Mouse (Mus musculus) midbrain, embryonic 14.5 days (tissue): ENCODE measurements around the gene Gm13695. TPM values are rescaled to one million over a fixed set of nuclear protein-coding genes. Genes with fewer than 3 reads are reported as not detected.
"Not testable (repeated sequence)": the region's sequence is repeated elsewhere in the genome, so short reads cannot be mapped to it uniquely, and the experiment has no call there.

Experiments used
- ATAC-seq: fragments of 200-750 bp; cut with Nextera tagmentation; 2 replicates; pipeline ENCODE4 v1.8.0; 2017; ENCODE audit warnings: moderate number of reproducible peaks, moderate library complexity; ENCODE audit not compliant: low FRiP score, low TSS enrichment
- DNase-seq: peaks from one replicate; pipeline ENCODE4 v3.0.0-alpha.2; 2015
- H3K27ac ChIP-seq: fragments of 300-500 bp; sonication (generic); replicated peaks from 2 replicates; pipeline ENCODE4 v1.5.1; 2014; ENCODE audit warnings: mild to moderate bottlenecking, low read depth, low read length, moderate library complexity
- H3K27me3 ChIP-seq: fragments of 300-500 bp; sonication (generic); 2 replicates; pipeline ENCODE4 v1.6.1; 2014; ENCODE audit warnings: low read length, control low read depth, mixed read lengths; ENCODE audit not compliant: control insufficient read depth, insufficient read depth
- H3K36me3 ChIP-seq: fragments of 300-500 bp; sonication (generic); 2 replicates; pipeline ENCODE4 v1.6.1; 2014; ENCODE audit warnings: low read length, control low read depth; ENCODE audit not compliant: control insufficient read depth, insufficient read depth
- H3K4me1 ChIP-seq: fragments of 300-500 bp; sonication (generic); 2 replicates; pipeline ENCODE4 v1.6.1; 2014; ENCODE audit warnings: mild to moderate bottlenecking, antibody characterized with exemption, low read length, control low read depth; ENCODE audit not compliant: control insufficient read depth, insufficient read depth
- H3K4me2 ChIP-seq: fragments of 300-500 bp; sonication (generic); 2 replicates; pipeline ENCODE4 v1.6.1; 2014; ENCODE audit warnings: mild to moderate bottlenecking, low read length, moderate library complexity
- H3K4me3 ChIP-seq: fragments of 300-500 bp; sonication (generic); replicated peaks from 2 replicates; pipeline ENCODE4 v1.5.1; 2014; ENCODE audit warnings: low read depth, low read length
- H3K9ac ChIP-seq: fragments of 300-500 bp; sonication (generic); replicated peaks from 2 replicates; pipeline ENCODE4 v1.6.1; 2014; ENCODE audit warnings: mild to moderate bottlenecking, low read length, moderate library complexity
- H3K9me3 ChIP-seq: fragments of 300-500 bp; sonication (generic); 2 replicates; pipeline ENCODE4 v1.6.1; 2016; ENCODE audit warnings: low read length, control low read depth, mixed read lengths; ENCODE audit not compliant: control insufficient read depth
- WGBS: fragments of 180-500 bp; shearing (Covaris S2); extraction: QIAGEN DNeasy Blood & Tissue Kit; methylation state at CpG from one replicate; pipeline ENCODE4 v1.1.7; 2014; 5-methylcytosine and 5-hydroxymethylcytosine counted together
- polyA plus RNA-seq: library from polyadenylated mRNA; unstranded; fragments of >200 nt; fragmentation: Nextera tagmentation; extraction: Ambion mirVana; gene quantifications from 2 replicates; pipeline ENCODE4 v1.2.1, GENCODE M21; 2014

Gene Gm13695
- polyA plus RNA-seq, 1 experiment from 2014 or later = not detected

GRCm38 (mm10) chr2:83984443-83984842 is 17.3 kb downstream of the Gm13695 start, which contains the start of gene Gm13697:
Gene Gm13697, plus strand, starts transcription at chr2:83984743.
- ATAC-seq, H3K9ac ChIP-seq, H3K36me3 ChIP-seq, H3K4me2 ChIP-seq, H3K27ac ChIP-seq, H3K4me3 ChIP-seq, H3K27me3 ChIP-seq, H3K9me3 ChIP-seq, H3K4me1 ChIP-seq, DNase-seq: not testable (repeated sequence)
- no CpG with 5 or more reads among the region's 6 CpGs for WGBS

GRCm38 (mm10) chr2:83990253-83990652 is 23.1 kb downstream of the Gm13695 start, which contains the start of gene Gm13691:
Gene Gm13691, plus strand, starts transcription at chr2:83990553.
- not testable (repeated sequence) for H3K4me1 ChIP-seq, ATAC-seq, H3K27ac ChIP-seq, H3K4me3 ChIP-seq, H3K9me3 ChIP-seq, H3K9ac ChIP-seq, DNase-seq, H3K36me3 ChIP-seq, H3K27me3 ChIP-seq, H3K4me2 ChIP-seq
- no CpG with 5 or more reads among the region's 6 CpGs for WGBS

GRCm38 (mm10) chr2:83993639-83994255 is 26.6 kb downstream of the Gm13695 start:
- H3K4me1 ChIP-seq, H3K36me3 ChIP-seq, H3K4me3 ChIP-seq, DNase-seq, ATAC-seq, H3K27me3 ChIP-seq, H3K9me3 ChIP-seq, H3K27ac ChIP-seq, H3K9ac ChIP-seq, H3K4me2 ChIP-seq: not testable (repeated sequence)
- WGBS = 75% methylated on average over 7 of the region's 9 CpGs

GRCm38 (mm10) chr2:83994526-83994925 is 27.4 kb downstream of the Gm13695 start:
- not testable (repeated sequence) for H3K9me3 ChIP-seq, H3K4me1 ChIP-seq, ATAC-seq, H3K27ac ChIP-seq, H3K27me3 ChIP-seq, H3K36me3 ChIP-seq, H3K4me3 ChIP-seq, DNase-seq, H3K4me2 ChIP-seq, H3K9ac ChIP-seq
- no CpG with 5 or more reads among the region's 3 CpGs for WGBS

- 70% methylated on average over 1 of the region's 1 CpGs for WGBS
- Histone ChIP-seq H3K4me1 (no peaks in the 10 kb centered on the region), H3K4me3 (no peak overlapping the region), H3K27ac (no peak overlapping the region), H3K36me3 (no peaks in the 10 kb centered on the region), H3K4me2 (no peak overlapping the region), H3K9me3 (no peaks in the 10 kb centered on the region), H3K9ac (no peak overlapping the region), H3K27me3 (no peaks in the 10 kb centered on the region)
- DNase-seq = no peak
- ATAC-seq = no peak
Observed at GRCm38 (mm10) chr2:84008913-84009312, 41.8 kb downstream of the Gm13695 start.

GRCm38 (mm10) chr2:84009818-84010217 is 42.7 kb downstream of the Gm13695 start:
- no peak overlapping the region for H3K27ac ChIP-seq
- H3K4me3 ChIP-seq = no peak overlapping the region
- WGBS = 86% methylated on average over 3 of the region's 3 CpGs
- no peak for ATAC-seq
- H3K36me3 ChIP-seq = no peaks in the 10 kb centered on the region
- H3K4me1 ChIP-seq = no peaks in the 10 kb centered on the region
- H3K4me2 ChIP-seq = no peak overlapping the region
- DNase-seq = no peak
- no peaks in the 10 kb centered on the region for H3K9me3 ChIP-seq
- H3K27me3 ChIP-seq = no peaks in the 10 kb centered on the region
- no peak overlapping the region for H3K9ac ChIP-seq

GRCm38 (mm10) chr2:84014572-84014971 is 47.5 kb downstream of the Gm13695 start:
- Histone ChIP-seq H3K36me3 (no peaks in the 10 kb centered on the region), H3K9me3 (no peaks in the 10 kb centered on the region), H3K4me2 (no peak overlapping the region), H3K27ac (no peak overlapping the region), H3K4me1 (no peaks in the 10 kb centered on the region), H3K4me3 (no peak overlapping the region), H3K9ac (no peak overlapping the region), H3K27me3 (no peaks in the 10 kb centered on the region)
- WGBS = 84% methylated on average over 6 of the region's 6 CpGs
- ATAC-seq (no peak), DNase-seq (no peak)

GRCm38 (mm10) chr2:84016291-84016690 is 49.2 kb downstream of the Gm13695 start:
- not testable (repeated sequence) for H3K4me1 ChIP-seq, H3K4me2 ChIP-seq, H3K4me3 ChIP-seq, DNase-seq, H3K36me3 ChIP-seq, H3K9me3 ChIP-seq, H3K9ac ChIP-seq, H3K27me3 ChIP-seq, ATAC-seq, H3K27ac ChIP-seq
- WGBS = 78% methylated on average over 5 of the region's 5 CpGs

GRCm38 (mm10) chr2:84018330-84018729 is 51.2 kb downstream of the Gm13695 start:
- no peaks in the 10 kb centered on the region for H3K36me3 ChIP-seq
- DNase-seq (no peak), ATAC-seq (no peak)
- H3K4me2 ChIP-seq = no peak overlapping the region
- no peak overlapping the region for H3K4me3 ChIP-seq
- H3K27ac ChIP-seq = no peak overlapping the region
- H3K4me1 ChIP-seq = no peaks in the 10 kb centered on the region
- WGBS = 84% methylated on average over 3 of the region's 3 CpGs
- no peaks in the 10 kb centered on the region for H3K9me3 ChIP-seq
- no peak overlapping the region for H3K9ac ChIP-seq
- no peaks in the 10 kb centered on the region for H3K27me3 ChIP-seq
